Mouse (Mus musculus) neural tube, embryonic 15.5 days (tissue): ENCODE results near the gene Vmo1. TPM values are rescaled to one million over a fixed set of nuclear protein-coding genes. Genes with fewer than 3 reads are reported as not detected.
"Not testable (repeated sequence)": the region's sequence is repeated elsewhere in the genome, so short reads cannot be mapped to it uniquely, and the experiment has no call there.

ENCODE experiments used
- ATAC-seq: fragments of 200-750 bp; cut with Nextera tagmentation; 2 replicates; pipeline ENCODE4 v1.8.0; 2017; ENCODE audit warnings: mild to moderate bottlenecking, moderate TSS enrichment, moderate library complexity; ENCODE audit not compliant: low FRiP score
- H3K27ac ChIP-seq: fragments of 300-500 bp; sonication (generic); replicated peaks from 2 replicates; pipeline ENCODE4 v1.5.1; 2015; ENCODE audit warnings: mild to moderate bottlenecking, inconsistent platforms
- H3K27me3 ChIP-seq: fragments of 300-500 bp; sonication (generic); replicated peaks from 2 replicates; pipeline ENCODE4 v1.6.1; 2015; ENCODE audit warnings: inconsistent platforms
- H3K36me3 ChIP-seq: fragments of 300-500 bp; sonication (generic); 2 replicates; pipeline ENCODE4 v1.6.1; 2015; ENCODE audit warnings: inconsistent platforms
- H3K4me1 ChIP-seq: fragments of 300-500 bp; sonication (generic); 2 replicates; pipeline ENCODE4 v1.6.1; 2015; ENCODE audit warnings: inconsistent platforms
- H3K4me2 ChIP-seq: fragments of 300-500 bp; sonication (generic); 2 replicates; pipeline ENCODE4 v1.6.1; 2015; ENCODE audit warnings: inconsistent platforms, mild to moderate bottlenecking, moderate library complexity
- H3K4me3 ChIP-seq: fragments of 300-500 bp; sonication (generic); replicated peaks from 2 replicates; pipeline ENCODE4 v1.5.1; 2015; ENCODE audit warnings: mild to moderate bottlenecking, inconsistent platforms
- H3K9ac ChIP-seq: fragments of 300-500 bp; sonication (generic); replicated peaks from 2 replicates; pipeline ENCODE4 v1.6.1; 2015; ENCODE audit warnings: mild to moderate bottlenecking, inconsistent platforms
- H3K9me3 ChIP-seq: fragments of 300-500 bp; sonication (generic); replicated peaks from 2 replicates; pipeline ENCODE4 v1.6.1; 2016; ENCODE audit warnings: inconsistent platforms
- WGBS: fragments of 180-500 bp; shearing (Covaris S2); methylation state at CpG from one replicate; pipeline ENCODE4 v1.1.7; 2015; ENCODE audit warnings: mixed read lengths; 5-methylcytosine and 5-hydroxymethylcytosine counted together
- polyA plus RNA-seq: library from polyadenylated mRNA; unstranded; fragments of >200 nt; fragmentation: Nextera tagmentation; extraction: Ambion mirVana; gene quantifications from 2 replicates; pipeline ENCODE4 v1.2.1, GENCODE M21; 2015

Gene Vmo1
- polyA plus RNA-seq, 1 experiment from 2014 or later: 0.32 TPM

GRCm38 (mm10) chr11:70539877-70540587 lies 25.6 kb upstream of the Vmo1 start, which contains the start of gene Pld2:
TSS of gene Pld2 (plus strand) at chr11:70540064.
- Histone ChIP-seq H3K4me2 (peak within 1 kb of the TSS; percentile 82), H3K27ac (peak within 1 kb of the TSS; percentile 75), H3K9ac (peak within 1 kb of the TSS; percentile 67), H3K36me3 (peaks cover 3% of the 10 kb centered on the region; the same call in 1 of the 2 replicates), H3K4me1 (peaks cover 19% of the 10 kb centered on the region), H3K9me3 (no peaks in the 10 kb centered on the region), H3K4me3 (peak within 1 kb of the TSS; percentile 67), H3K27me3 (no peaks in the 10 kb centered on the region; the same call in none of the 2 replicates)
- WGBS: under 1% methylated on average over 60 of the region's 65 CpGs
- ATAC-seq: peak; percentile 90

GRCm38 (mm10) chr11:70539423-70539822 lies 25.0 kb upstream of the Vmo1 start:
- H3K4me3 ChIP-seq: peak overlapping the region; percentile 67
- ATAC-seq: no peak
- 14% methylated on average over 9 of the region's 9 CpGs for WGBS

GRCm38 (mm10) chr11:70532839-70533238 lies 18.4 kb upstream of the Vmo1 start, which contains the start of gene Gm40193:
TSS of gene Gm40193 (minus strand) at chr11:70532939.
- H3K9ac ChIP-seq: no peak within 1 kb of the TSS

More at GRCm38 (mm10) chr11:70539423-70539822, 25.0 kb upstream of the Vmo1 start:
- H3K4me1 ChIP-seq: peaks cover 19% of the 10 kb centered on the region
- H3K36me3 ChIP-seq: peaks cover 3% of the 10 kb centered on the region; the same call in 1 of the 2 replicates
- H3K9ac ChIP-seq: peak overlapping the region; percentile 67
- no peaks in the 10 kb centered on the region; the same call in none of the 2 replicates for H3K27me3 ChIP-seq
- no peaks in the 10 kb centered on the region for H3K9me3 ChIP-seq
- peak overlapping the region; percentile 75; the same call in 1 of the 2 replicates for H3K27ac ChIP-seq
- peak overlapping the region; percentile 82 for H3K4me2 ChIP-seq

GRCm38 (mm10) chr11:70531065-70531464 lies 16.6 kb upstream of the Vmo1 start:
- not testable (repeated sequence) for H3K9me3 ChIP-seq, H3K4me2 ChIP-seq, H3K9ac ChIP-seq, H3K27ac ChIP-seq, ATAC-seq, H3K4me3 ChIP-seq, H3K27me3 ChIP-seq
- H3K36me3 ChIP-seq: peaks cover 30% of the 10 kb centered on the region
- H3K4me1 ChIP-seq: peaks cover 12% of the 10 kb centered on the region
- WGBS: 82% methylated on average over 2 of the region's 2 CpGs

More at GRCm38 (mm10) chr11:70532839-70533238, 18.4 kb upstream of the Vmo1 start, which contains the start of gene Gm40193:
- no peak within 1 kb of the TSS for H3K4me2 ChIP-seq
- H3K4me1 ChIP-seq: no peaks in the 10 kb centered on the region
- H3K27ac ChIP-seq: no peak within 1 kb of the TSS
- H3K4me3 ChIP-seq: no peak within 1 kb of the TSS
- ATAC-seq: no peak
- H3K9me3 ChIP-seq: no peaks in the 10 kb centered on the region
- H3K27me3 ChIP-seq: no peaks in the 10 kb centered on the region; the same call in 1 of the 2 replicates
- 77% methylated on average over 6 of the region's 6 CpGs for WGBS
- peaks cover 15% of the 10 kb centered on the region for H3K36me3 ChIP-seq

GRCm38 (mm10) chr11:70528610-70529009 lies 14.2 kb upstream of the Vmo1 start:
- no peak overlapping the region for H3K4me2 ChIP-seq
- H3K9me3 ChIP-seq: no peaks in the 10 kb centered on the region
- peaks cover 30% of the 10 kb centered on the region for H3K36me3 ChIP-seq
- H3K4me1 ChIP-seq: peaks cover 20% of the 10 kb centered on the region
- no peak overlapping the region for H3K4me3 ChIP-seq
- H3K9ac ChIP-seq: no peak overlapping the region
- H3K27me3 ChIP-seq: no peaks in the 10 kb centered on the region
- H3K27ac ChIP-seq: no peak overlapping the region
- no peak for ATAC-seq
- WGBS: 90% methylated on average over 7 of the region's 7 CpGs

- Histone ChIP-seq H3K9me3 (no peaks in the 10 kb centered on the region), H3K27ac (no peak overlapping the region), H3K4me3 (peak overlapping the region; percentile 69), H3K9ac (peak overlapping the region; percentile 66), H3K4me2 (peak overlapping the region; percentile 86), H3K27me3 (no peaks in the 10 kb centered on the region), H3K4me1 (peaks cover 20% of the 10 kb centered on the region), H3K36me3 (peaks cover 30% of the 10 kb centered on the region)
- no peak for ATAC-seq
- 92% methylated on average over 12 of the region's 12 CpGs for WGBS
These were observed 11.8 kb upstream of the Vmo1 start for GRCm38 (mm10) chr11:70526211-70526610.

GRCm38 (mm10) chr11:70525726-70526125 lies 11.3 kb upstream of the Vmo1 start:
- Histone ChIP-seq H3K9me3 (no peaks in the 10 kb centered on the region), H3K4me3 (peak overlapping the region; percentile 69), H3K36me3 (peaks cover 30% of the 10 kb centered on the region), H3K27me3 (no peaks in the 10 kb centered on the region), H3K9ac (peak overlapping the region; percentile 66), H3K4me1 (peaks cover 20% of the 10 kb centered on the region), H3K4me2 (peak overlapping the region; percentile 86), H3K27ac (peak overlapping the region; percentile 69)
- 4% methylated on average over 12 of the region's 12 CpGs for WGBS
- ATAC-seq: peak; percentile 29; the same call in 1 of the 2 replicates

GRCm38 (mm10) chr11:70525184-70525678 lies 10.8 kb upstream of the Vmo1 start, which contains the start of gene Psmb6:
TSS of gene Psmb6 (plus strand) at chr11:70525367.
- peak; percentile 94 for ATAC-seq
- peaks cover 23% of the 10 kb centered on the region for H3K4me1 ChIP-seq
- H3K27me3 ChIP-seq: no peaks in the 10 kb centered on the region
- H3K27ac ChIP-seq: peak within 1 kb of the TSS; percentile 69
- peaks cover 30% of the 10 kb centered on the region for H3K36me3 ChIP-seq
- peak within 1 kb of the TSS; percentile 69 for H3K4me3 ChIP-seq
- no peaks in the 10 kb centered on the region for H3K9me3 ChIP-seq
- under 1% methylated on average over 25 of the region's 26 CpGs for WGBS
- peak within 1 kb of the TSS; percentile 86 for H3K4me2 ChIP-seq
- H3K9ac ChIP-seq: peak within 1 kb of the TSS; percentile 66

GRCm38 (mm10) chr11:70524782-70525181 lies 10.4 kb upstream of the Vmo1 start:
- peaks cover 27% of the 10 kb centered on the region for H3K4me1 ChIP-seq
- 0 out of 2 replicates have a peak, but pooled peaks cover under 1% of the 10 kb centered on the region for H3K27me3 ChIP-seq
- no peak overlapping the region for H3K27ac ChIP-seq
- 7% methylated on average over 8 of the region's 8 CpGs for WGBS
- no peaks in the 10 kb centered on the region for H3K9me3 ChIP-seq
- peak overlapping the region; percentile 34; the same call in 1 of the 2 replicates for H3K9ac ChIP-seq
- peak overlapping the region; percentile 86 for H3K4me2 ChIP-seq
- peak overlapping the region; percentile 69 for H3K4me3 ChIP-seq
- peaks cover 30% of the 10 kb centered on the region for H3K36me3 ChIP-seq
- 0 out of 2 replicates have a peak, but pooled peaks have one; percentile 3 for ATAC-seq

- not testable (repeated sequence) for ATAC-seq, H3K4me3 ChIP-seq, H3K9ac ChIP-seq, H3K27me3 ChIP-seq, H3K4me2 ChIP-seq, H3K27ac ChIP-seq, H3K9me3 ChIP-seq
- Histone ChIP-seq H3K4me1 (peaks cover 31% of the 10 kb centered on the region), H3K36me3 (peaks cover 20% of the 10 kb centered on the region)
- 89% methylated on average over 8 of the region's 8 CpGs for WGBS
These were observed 9.0 kb upstream of the Vmo1 start for GRCm38 (mm10) chr11:70523306-70523989.

GRCm38 (mm10) chr11:70520178-70520769 lies 5.9 kb upstream of the Vmo1 start:
- Histone ChIP-seq H3K4me1 (peaks cover 14% of the 10 kb centered on the region), H3K4me3 (peak overlapping the region; percentile 29), H3K9ac (peak overlapping the region; percentile 42), H3K36me3 (no peaks in the 10 kb centered on the region), H3K4me2 (peak overlapping the region; percentile 54), H3K27me3 (0 out of 2 replicates have a peak, but pooled peaks cover 4% of the 10 kb centered on the region), H3K27ac (peak overlapping the region; percentile 66), H3K9me3 (no peaks in the 10 kb centered on the region)
- WGBS: 16% methylated on average over 41 of the region's 41 CpGs
- peak; percentile 56; the same call in 1 of the 2 replicates for ATAC-seq
